Mouse (Mus musculus): ENCODE results near the gene Fam172a. TPM values are rescaled to one million over a fixed set of nuclear protein-coding genes. Genes with fewer than 3 reads are reported as not detected.

Gene Fam172a
- polyA plus RNA-seq, 1 experiment, result 16.3 TPM

DNA sequence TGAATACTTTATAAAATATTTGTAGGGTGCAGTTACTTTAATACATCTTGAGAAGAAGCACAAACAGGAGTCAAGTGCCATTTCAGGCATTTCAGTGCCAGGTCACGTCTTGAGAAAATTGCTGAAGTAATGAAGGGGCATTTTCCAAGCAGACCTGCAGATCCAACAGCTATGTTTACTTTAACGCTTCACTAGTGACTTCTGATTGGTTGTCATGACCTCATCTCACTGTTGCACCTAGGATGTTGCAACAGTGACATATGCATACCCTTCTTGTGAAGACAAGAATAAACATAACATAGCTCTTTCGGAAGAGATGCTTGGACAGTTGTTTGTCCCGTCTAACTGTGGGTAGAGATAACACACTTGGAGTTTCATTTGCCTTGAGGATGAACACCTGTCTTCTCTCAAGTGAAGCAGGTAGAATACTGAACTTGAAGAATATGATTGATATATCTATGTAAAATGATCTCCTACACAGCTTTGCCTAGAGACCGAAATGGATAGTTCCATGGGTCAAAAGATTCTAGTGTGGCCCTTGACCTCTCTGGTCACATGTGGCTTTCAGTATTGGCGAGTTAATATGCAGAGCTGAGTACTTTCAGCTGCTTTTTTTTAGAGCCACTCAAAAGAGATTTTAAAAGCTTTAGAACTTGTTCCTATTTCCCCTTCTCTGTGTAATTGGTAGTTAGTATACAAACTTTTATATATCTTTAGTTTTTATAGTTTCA is 196.4 kb downstream of the Fam172a start:
- no peak for DNase-seq
- H3K4me3 ChIP-seq (replicated peaks; ENCODE audit: insufficient read depth, low read depth, low read length), result no peak overlapping the region
- no peaks in the 10 kb centered on the region for H3K4me1 ChIP-seq (ENCODE audit: control insufficient read depth, insufficient read depth, low read length)
- WGBS, result 59% methylated on average over 6 of the region's 6 CpGs
- H3K27ac ChIP-seq (ENCODE audit: insufficient read depth, low read length), result no peak overlapping the region
- H3K27me3 ChIP-seq (ENCODE audit: control insufficient read depth, insufficient read depth, low read length), result no peaks in the 10 kb centered on the region
- TF ChIP-seq CTCF (IDR thresholded peaks at IDR 0.05; ENCODE audit: borderline replicate concordance, insufficient read depth, low read depth, low read length) (no peak), POLR2A (IDR thresholded peaks at IDR 0.05; ENCODE audit: borderline replicate concordance, insufficient read depth, low read length) (no peak)

DNA sequence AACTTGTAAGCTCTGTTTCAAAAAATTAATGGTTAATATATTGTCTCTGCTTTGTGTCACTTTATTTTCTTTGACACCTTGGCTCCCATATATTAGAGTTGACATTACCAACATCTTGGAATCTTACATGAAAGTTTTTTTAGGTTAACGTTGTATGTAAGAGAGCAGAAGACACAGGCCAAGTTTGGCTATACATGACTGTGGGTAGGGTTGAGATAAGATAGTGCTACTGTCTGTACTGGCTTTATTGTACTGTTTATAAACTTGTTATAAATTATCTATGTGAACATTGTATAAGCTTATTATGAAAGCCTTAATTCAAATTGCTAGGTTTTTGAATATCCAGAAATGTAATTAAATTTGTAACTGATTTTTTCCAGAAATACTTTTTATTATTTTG is 197.9 kb downstream of the Fam172a start:
- TF ChIP-seq CTCF (IDR thresholded peaks at IDR 0.05; ENCODE audit: borderline replicate concordance, insufficient read depth, low read depth, low read length), result no peak
- TF ChIP-seq POLR2A (IDR thresholded peaks at IDR 0.05; ENCODE audit: borderline replicate concordance, insufficient read depth, low read length), result no peak
- Histone ChIP-seq H3K27me3 (ENCODE audit: control insufficient read depth, insufficient read depth, low read length) (no peaks in the 10 kb centered on the region), H3K27ac (ENCODE audit: insufficient read depth, low read length) (no peak overlapping the region), H3K4me3 (replicated peaks; ENCODE audit: insufficient read depth, low read depth, low read length) (no peak overlapping the region), H3K4me1 (ENCODE audit: control insufficient read depth, insufficient read depth, low read length) (no peaks in the 10 kb centered on the region)
- DNase-seq, result no peak
- 59% methylated on average over 1 of the region's 1 CpGs for WGBS

DNA sequence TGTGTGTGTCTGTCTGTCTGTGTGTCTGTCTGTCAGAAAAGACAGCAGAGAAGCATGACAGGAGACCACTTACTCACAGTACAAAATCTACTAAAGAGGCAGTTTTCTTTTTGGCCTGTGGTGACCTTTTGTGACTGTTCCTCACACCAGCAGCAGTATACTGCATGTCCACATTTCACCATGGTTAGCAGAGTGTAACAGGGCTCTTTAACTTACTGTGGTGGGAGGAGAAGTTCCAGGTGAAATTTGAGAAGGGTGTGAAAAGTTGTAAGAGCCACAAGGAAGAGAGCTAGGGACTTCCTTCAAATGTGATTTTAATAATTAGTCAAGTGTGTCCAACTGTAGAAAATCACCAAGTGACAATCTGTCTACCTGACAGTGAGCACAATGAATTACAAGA is 199.0 kb downstream of the Fam172a start:
- H3K27me3 ChIP-seq (ENCODE audit: control insufficient read depth, insufficient read depth, low read length), result no peaks in the 10 kb centered on the region
- no peaks in the 10 kb centered on the region for H3K4me1 ChIP-seq (ENCODE audit: control insufficient read depth, insufficient read depth, low read length)
- H3K27ac ChIP-seq (ENCODE audit: insufficient read depth, low read length), result no peak overlapping the region
- TF ChIP-seq POLR2A (IDR thresholded peaks at IDR 0.05; ENCODE audit: borderline replicate concordance, insufficient read depth, low read length), result no peak
- no peak for TF ChIP-seq CTCF (IDR thresholded peaks at IDR 0.05; ENCODE audit: borderline replicate concordance, insufficient read depth, low read depth, low read length)
- H3K4me3 ChIP-seq (replicated peaks; ENCODE audit: insufficient read depth, low read depth, low read length), result no peak overlapping the region
- DNase-seq, result no peak

GRCm38 (mm10) chr13:77909184-77909583 is 207.4 kb downstream of the Fam172a start:
- no peak overlapping the region for H3K4me3 ChIP-seq (replicated peaks; ENCODE audit: insufficient read depth, low read depth, low read length)
- H3K27ac ChIP-seq (ENCODE audit: insufficient read depth, low read length), result no peak overlapping the region
- DNase-seq, result no peak
- TF ChIP-seq POLR2A (IDR thresholded peaks at IDR 0.05; ENCODE audit: borderline replicate concordance, insufficient read depth, low read length) (no peak), CTCF (IDR thresholded peaks at IDR 0.05; ENCODE audit: borderline replicate concordance, insufficient read depth, low read depth, low read length) (no peak)
- H3K4me1 ChIP-seq (ENCODE audit: control insufficient read depth, insufficient read depth, low read length), result no peaks in the 10 kb centered on the region
- no peaks in the 10 kb centered on the region for H3K27me3 ChIP-seq (ENCODE audit: control insufficient read depth, insufficient read depth, low read length)
- 76% methylated on average over 2 of the region's 2 CpGs for WGBS

DNA sequence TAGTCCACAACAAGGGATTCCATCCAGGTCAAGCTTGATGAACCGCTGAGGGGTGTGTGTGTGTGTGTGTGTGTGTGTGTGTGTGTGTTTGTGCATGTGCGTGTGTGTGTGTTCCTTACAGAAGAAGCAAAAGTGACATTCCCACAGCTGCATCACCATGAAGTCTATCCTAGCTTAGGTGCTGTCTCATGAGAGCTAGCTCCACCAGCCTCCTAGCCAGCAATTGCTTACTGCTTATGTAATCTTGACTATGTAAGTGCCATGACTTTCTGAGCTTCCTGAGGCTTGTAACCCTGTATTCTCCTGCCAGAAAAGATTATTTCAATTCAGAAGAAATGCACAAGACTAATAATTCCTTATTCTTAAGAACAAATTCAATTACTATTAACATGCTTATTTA is 221.0 kb downstream of the Fam172a start:
- TF ChIP-seq POLR2A (IDR thresholded peaks at IDR 0.05; ENCODE audit: borderline replicate concordance, insufficient read depth, low read length) (no peak), CTCF (IDR thresholded peaks at IDR 0.05; ENCODE audit: borderline replicate concordance, insufficient read depth, low read depth, low read length) (no peak)
- Histone ChIP-seq H3K4me1 (ENCODE audit: control insufficient read depth, insufficient read depth, low read length) (no peaks in the 10 kb centered on the region), H3K27ac (ENCODE audit: insufficient read depth, low read length) (no peak overlapping the region), H3K4me3 (replicated peaks; ENCODE audit: insufficient read depth, low read depth, low read length) (no peak overlapping the region), H3K27me3 (ENCODE audit: control insufficient read depth, insufficient read depth, low read length) (no peaks in the 10 kb centered on the region)
- DNase-seq, result no peak
- 95% methylated on average over 2 of the region's 2 CpGs for WGBS

DNA sequence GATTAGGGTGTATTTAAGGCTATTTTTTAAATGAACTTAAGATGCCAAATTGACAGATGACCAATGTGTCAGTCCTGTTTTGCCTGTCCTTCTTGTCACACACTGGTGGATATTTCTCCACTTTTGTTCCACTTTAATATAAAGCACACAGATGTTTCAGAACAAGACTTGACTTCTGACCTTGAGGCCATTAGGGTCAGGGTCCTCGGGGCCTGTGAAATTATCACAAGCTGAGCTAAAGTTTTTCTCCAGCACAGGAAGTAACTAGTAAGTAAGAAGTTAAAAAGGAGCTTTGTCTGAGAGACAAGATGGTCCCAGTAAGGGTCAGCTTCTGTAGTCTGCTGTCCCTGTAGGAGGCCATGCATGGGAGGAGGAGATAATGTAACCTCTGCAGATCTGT is 255.8 kb downstream of the Fam172a start:
- Histone ChIP-seq H3K27me3 (ENCODE audit: control insufficient read depth, insufficient read depth, low read length) (no peaks in the 10 kb centered on the region), H3K27ac (ENCODE audit: insufficient read depth, low read length) (no peak overlapping the region), H3K4me1 (ENCODE audit: control insufficient read depth, insufficient read depth, low read length) (no peaks in the 10 kb centered on the region), H3K4me3 (replicated peaks; ENCODE audit: insufficient read depth, low read depth, low read length) (no peak overlapping the region)
- TF ChIP-seq POLR2A (IDR thresholded peaks at IDR 0.05; ENCODE audit: borderline replicate concordance, insufficient read depth, low read length) (no peak), CTCF (IDR thresholded peaks at IDR 0.05; ENCODE audit: borderline replicate concordance, insufficient read depth, low read depth, low read length) (no peak)
- no peak for DNase-seq
- 32% methylated on average over 1 of the region's 1 CpGs for WGBS

DNA sequence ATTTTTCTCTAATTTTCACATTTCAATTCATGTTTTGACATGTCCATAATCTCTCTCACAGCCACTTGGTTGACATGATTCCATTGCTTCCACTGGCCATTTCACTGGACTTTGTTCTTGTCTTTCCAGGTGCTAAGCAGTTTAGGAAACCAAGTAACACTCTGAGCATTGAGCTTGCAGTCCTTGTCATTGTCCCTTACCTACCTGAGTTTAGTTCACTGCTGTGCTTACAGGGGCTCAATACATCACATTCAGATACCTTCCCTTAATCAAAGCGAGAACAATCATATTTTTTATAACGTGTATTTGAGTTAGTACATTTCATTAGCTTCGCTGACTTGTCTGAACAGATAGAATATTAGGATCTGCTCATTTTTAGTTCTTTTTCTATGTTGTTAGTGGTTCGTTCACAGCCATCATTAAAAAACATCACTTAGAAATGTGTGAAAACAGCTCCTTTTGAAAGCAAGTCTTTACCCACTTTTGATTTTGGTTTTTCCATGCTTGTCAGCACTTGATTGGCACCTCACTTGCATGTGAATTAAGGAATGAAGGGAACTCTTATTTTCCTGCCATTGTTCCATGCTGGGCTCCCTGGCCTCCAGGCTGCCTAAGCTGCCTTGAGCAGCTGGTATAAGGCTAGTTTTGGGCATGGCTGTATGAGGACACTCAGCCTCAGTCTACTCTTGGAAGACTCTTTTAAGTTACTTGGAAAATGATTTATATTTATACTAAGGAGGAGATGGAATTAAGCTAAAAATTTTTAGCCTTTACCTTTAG is 257.9 kb downstream of the Fam172a start:
- Histone ChIP-seq H3K4me3 (replicated peaks; ENCODE audit: insufficient read depth, low read depth, low read length) (no peak overlapping the region), H3K27ac (ENCODE audit: insufficient read depth, low read length) (no peak overlapping the region), H3K27me3 (ENCODE audit: control insufficient read depth, insufficient read depth, low read length) (no peaks in the 10 kb centered on the region), H3K4me1 (ENCODE audit: control insufficient read depth, insufficient read depth, low read length) (no peaks in the 10 kb centered on the region)
- no peak for DNase-seq
- no peak for TF ChIP-seq CTCF (IDR thresholded peaks at IDR 0.05; ENCODE audit: borderline replicate concordance, insufficient read depth, low read depth, low read length)
- TF ChIP-seq POLR2A (IDR thresholded peaks at IDR 0.05; ENCODE audit: borderline replicate concordance, insufficient read depth, low read length), result no peak
- WGBS, result 58% methylated on average over 4 of the region's 4 CpGs

GRCm38 (mm10) chr13:77976248-77976647 is 274.4 kb downstream of the Fam172a start:
- 84% methylated on average over 3 of the region's 3 CpGs for WGBS
- Histone ChIP-seq H3K27me3 (ENCODE audit: control insufficient read depth, insufficient read depth, low read length) (no peaks in the 10 kb centered on the region), H3K4me1 (ENCODE audit: control insufficient read depth, insufficient read depth, low read length) (no peaks in the 10 kb centered on the region), H3K27ac (ENCODE audit: insufficient read depth, low read length) (no peak overlapping the region), H3K4me3 (replicated peaks; ENCODE audit: insufficient read depth, low read depth, low read length) (no peak overlapping the region)
- no peak for DNase-seq
- TF ChIP-seq POLR2A (IDR thresholded peaks at IDR 0.05; ENCODE audit: borderline replicate concordance, insufficient read depth, low read length) (no peak), CTCF (IDR thresholded peaks at IDR 0.05; ENCODE audit: borderline replicate concordance, insufficient read depth, low read depth, low read length) (no peak)

Data from cerebellum, adult 2 months (tissue).